Mouse (Mus musculus) forebrain, embryonic 12.5 days (tissue): ENCODE results near the gene Rbms3. TPM values are rescaled to one million over a fixed set of nuclear protein-coding genes. Genes with fewer than 3 reads are reported as not detected.

ENCODE experiments used
- ATAC-seq: fragments of 200-750 bp; cut with Nextera tagmentation; 2 replicates; pipeline ENCODE4 v1.8.0; 2017; ENCODE audit warnings: moderate TSS enrichment; ENCODE audit not compliant: low FRiP score
- H3K27ac ChIP-seq: fragments of 300-500 bp; sonication (generic); 2 replicates; pipeline ENCODE4 v1.5.1; 2016; ENCODE audit warnings: mild to moderate bottlenecking
- H3K27me3 ChIP-seq: fragments of 300-500 bp; sonication (generic); 2 replicates; pipeline ENCODE4 v1.6.1; 2016; ENCODE audit warnings: mild to moderate bottlenecking
- H3K36me3 ChIP-seq: fragments of 300-500 bp; sonication (generic); replicated peaks from 2 replicates; pipeline ENCODE4 v1.6.1; 2016; ENCODE audit warnings: mild to moderate bottlenecking
- H3K4me1 ChIP-seq: fragments of 300-500 bp; sonication (generic); 2 replicates; pipeline ENCODE4 v1.6.1; 2016
- H3K4me2 ChIP-seq: fragments of 300-500 bp; sonication (generic); 2 replicates; pipeline ENCODE4 v1.6.1; 2016; ENCODE audit warnings: mild to moderate bottlenecking, moderate library complexity
- H3K4me3 ChIP-seq: fragments of 300-500 bp; sonication (generic); replicated peaks from 2 replicates; pipeline ENCODE4 v1.5.1; 2016; ENCODE audit warnings: mild to moderate bottlenecking
- H3K9ac ChIP-seq: fragments of 300-500 bp; sonication (generic); 2 replicates; pipeline ENCODE4 v1.6.1; 2016; ENCODE audit warnings: mild to moderate bottlenecking
- H3K9me3 ChIP-seq: fragments of 300-500 bp; sonication (generic); 2 replicates; pipeline ENCODE4 v1.6.1; 2016
- WGBS: fragments of 180-500 bp; shearing (Covaris S2); methylation state at CpG from one replicate; pipeline ENCODE4 v1.1.7; 2016; 5-methylcytosine and 5-hydroxymethylcytosine counted together
- polyA plus RNA-seq: library from polyadenylated mRNA; unstranded; fragments of >200 nt; fragmentation: Nextera tagmentation; extraction: Ambion mirVana; gene quantifications from 2 replicates; pipeline ENCODE4 v1.2.1, GENCODE M21; 2016

Gene Rbms3
- polyA plus RNA-seq, 1 experiment from 2014 or later = 14.1 TPM

DNA sequence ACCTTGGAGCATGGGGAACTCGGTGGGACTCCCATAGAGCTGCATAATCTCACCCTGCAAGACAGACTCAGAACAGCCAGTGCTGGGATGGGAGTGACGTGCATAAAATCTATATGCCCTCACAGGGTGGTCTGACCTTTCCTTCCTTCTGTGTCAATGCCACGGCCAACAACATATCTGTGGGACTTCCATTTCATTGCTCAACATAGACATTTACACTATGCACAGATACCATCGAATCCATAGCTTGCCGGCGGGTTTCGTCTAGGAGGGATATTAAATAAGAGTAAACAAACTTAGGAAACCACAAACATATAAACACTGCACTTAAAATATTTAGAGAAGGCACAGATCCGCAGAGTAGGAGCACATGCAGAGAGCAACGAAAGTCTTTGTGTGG lies 684.0 kb downstream of the Rbms3 start:
- H3K27me3 ChIP-seq = no peaks in the 10 kb centered on the region
- H3K4me2 ChIP-seq = no peak overlapping the region
- WGBS = 94% methylated on average over 9 of the region's 9 CpGs
- H3K27ac ChIP-seq = no peak overlapping the region
- no peaks in the 10 kb centered on the region for H3K36me3 ChIP-seq
- no peaks in the 10 kb centered on the region; the same call in 1 of the 2 replicates for H3K4me1 ChIP-seq
- no peak overlapping the region for H3K9ac ChIP-seq
- ATAC-seq = no peak
- H3K4me3 ChIP-seq = no peak overlapping the region
- no peaks in the 10 kb centered on the region for H3K9me3 ChIP-seq

DNA sequence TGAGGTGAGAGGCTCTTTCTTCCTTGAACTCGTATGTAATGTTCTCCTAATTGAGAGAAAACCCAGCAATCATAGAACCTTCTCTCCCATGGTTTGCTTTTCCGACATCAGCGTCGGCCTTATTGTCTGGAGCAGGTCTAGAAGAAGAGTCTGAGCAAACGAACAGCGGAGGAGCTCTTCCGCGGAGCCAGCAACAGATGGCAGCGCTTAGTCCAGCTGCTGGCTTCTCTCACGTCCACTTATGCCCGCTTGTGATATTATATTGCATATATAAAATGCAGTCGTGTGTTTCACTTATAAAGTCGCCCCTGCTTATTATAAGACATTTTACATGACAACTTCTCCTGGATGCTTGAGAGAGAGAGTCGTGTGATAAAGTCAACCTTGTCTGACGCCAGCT lies 685.8 kb downstream of the Rbms3 start:
- H3K27me3 ChIP-seq = no peaks in the 10 kb centered on the region; the same call in 1 of the 2 replicates
- H3K9ac ChIP-seq = no peak overlapping the region
- H3K4me3 ChIP-seq = no peak overlapping the region
- H3K4me1 ChIP-seq = no peaks in the 10 kb centered on the region; the same call in 1 of the 2 replicates
- no peak overlapping the region for H3K27ac ChIP-seq
- WGBS = 90% methylated on average over 15 of the region's 15 CpGs
- H3K36me3 ChIP-seq = no peaks in the 10 kb centered on the region
- H3K4me2 ChIP-seq = no peak overlapping the region
- H3K9me3 ChIP-seq = no peaks in the 10 kb centered on the region
- ATAC-seq = no peak

DNA sequence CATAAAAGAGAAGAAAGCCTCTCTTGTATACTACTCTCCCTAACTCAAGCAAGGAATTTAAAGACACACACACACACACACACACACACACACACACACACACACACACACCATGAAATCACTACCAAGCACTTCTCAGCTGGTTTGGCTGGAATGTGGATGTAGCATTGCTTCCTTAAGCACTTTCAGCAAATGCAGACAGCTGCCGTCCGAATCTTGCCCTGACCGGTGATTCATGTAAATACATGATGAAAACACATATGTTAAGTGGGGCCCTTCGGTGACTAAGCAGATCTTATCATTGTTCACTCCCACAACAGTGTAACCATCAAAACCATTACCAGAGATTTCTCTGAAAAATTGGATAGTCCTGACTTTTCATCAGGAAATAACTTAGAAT lies 688.6 kb downstream of the Rbms3 start:
- Histone ChIP-seq H3K4me2 (no peak overlapping the region), H3K9ac (no peak overlapping the region), H3K36me3 (no peaks in the 10 kb centered on the region), H3K4me1 (no peaks in the 10 kb centered on the region; the same call in 1 of the 2 replicates), H3K9me3 (no peaks in the 10 kb centered on the region), H3K4me3 (no peak overlapping the region), H3K27me3 (no peaks in the 10 kb centered on the region; the same call in 1 of the 2 replicates), H3K27ac (no peak overlapping the region)
- WGBS = 77% methylated on average over 4 of the region's 4 CpGs
- ATAC-seq = no peak

GRCm38 (mm10) chr9:116940693-116941092 lies 689.0 kb downstream of the Rbms3 start:
- no peaks in the 10 kb centered on the region for H3K9me3 ChIP-seq
- H3K4me2 ChIP-seq = no peak overlapping the region
- no peak overlapping the region for H3K9ac ChIP-seq
- 74% methylated on average over 8 of the region's 8 CpGs for WGBS
- H3K27ac ChIP-seq = no peak overlapping the region
- H3K27me3 ChIP-seq = no peaks in the 10 kb centered on the region; the same call in 1 of the 2 replicates
- H3K4me3 ChIP-seq = no peak overlapping the region
- no peaks in the 10 kb centered on the region for H3K36me3 ChIP-seq
- no peaks in the 10 kb centered on the region; the same call in 1 of the 2 replicates for H3K4me1 ChIP-seq
- ATAC-seq = no peak

DNA sequence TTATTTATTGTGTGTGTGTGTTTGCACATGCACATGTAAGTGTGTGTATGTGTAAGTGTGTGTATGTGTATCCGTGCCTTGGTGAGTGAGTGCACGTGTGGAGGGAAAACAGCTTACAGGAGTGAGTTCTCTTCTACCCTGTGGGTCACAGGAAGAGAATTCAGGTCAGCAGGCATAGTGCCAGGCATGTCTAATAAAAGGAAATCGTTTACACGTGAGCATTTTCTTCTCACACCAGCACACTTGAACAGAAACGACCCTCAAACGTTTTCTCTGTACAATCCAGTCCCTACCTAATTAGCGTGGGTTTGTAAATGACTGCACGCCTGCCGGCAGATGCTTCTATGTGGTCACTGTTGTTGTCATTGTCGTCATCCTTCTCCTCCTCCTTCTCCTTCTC lies 701.4 kb downstream of the Rbms3 start:
- Histone ChIP-seq H3K4me3 (no peak overlapping the region), H3K9ac (no peak overlapping the region), H3K36me3 (no peaks in the 10 kb centered on the region), H3K27ac (no peak overlapping the region), H3K27me3 (peaks cover 44% of the 10 kb centered on the region), H3K9me3 (no peaks in the 10 kb centered on the region), H3K4me1 (peaks cover 5% of the 10 kb centered on the region; the same call in 1 of the 2 replicates), H3K4me2 (no peak overlapping the region)
- no peak for ATAC-seq
- 20% methylated on average over 10 of the region's 10 CpGs for WGBS

- Histone ChIP-seq H3K9me3 (no peaks in the 10 kb centered on the region), H3K4me1 (peaks cover 12% of the 10 kb centered on the region)
Observed at GRCm38 (mm10) chr9:116923151-116923550, 706.6 kb downstream of the Rbms3 start.

DNA sequence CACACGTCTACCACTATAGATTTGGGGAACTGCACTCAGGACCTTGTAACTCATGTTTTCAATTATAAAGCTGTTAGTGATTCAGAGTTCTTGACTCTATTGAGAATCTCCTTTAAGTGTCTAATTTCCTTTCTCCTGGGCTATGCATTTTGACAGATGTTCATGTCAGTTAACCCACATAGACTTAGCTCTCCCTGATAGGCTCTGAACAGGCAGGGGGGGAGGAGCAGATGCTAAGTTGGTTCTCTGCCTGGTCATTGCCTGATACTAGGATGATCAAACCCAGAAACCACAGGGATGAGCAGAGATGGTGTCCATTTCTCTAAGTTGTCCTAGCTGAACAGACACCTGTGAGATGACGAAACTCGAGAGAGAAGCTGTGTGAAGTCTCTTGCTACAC lies 707.2 kb downstream of the Rbms3 start:
- H3K4me2 ChIP-seq = no peak overlapping the region
- H3K27ac ChIP-seq = no peak overlapping the region
- WGBS = 72% methylated on average over 3 of the region's 3 CpGs
- no peak overlapping the region for H3K4me3 ChIP-seq
- no peak for ATAC-seq
- no peaks in the 10 kb centered on the region for H3K9me3 ChIP-seq
- H3K27me3 ChIP-seq = peaks cover 77% of the 10 kb centered on the region
- no peaks in the 10 kb centered on the region for H3K36me3 ChIP-seq
- H3K4me1 ChIP-seq = peaks cover 12% of the 10 kb centered on the region
- H3K9ac ChIP-seq = no peak overlapping the region

More at GRCm38 (mm10) chr9:116923151-116923550, 706.6 kb downstream of the Rbms3 start:
- Histone ChIP-seq H3K9ac (no peak overlapping the region), H3K27ac (no peak overlapping the region), H3K4me2 (no peak overlapping the region), H3K4me3 (no peak overlapping the region), H3K27me3 (peaks cover 71% of the 10 kb centered on the region), H3K36me3 (no peaks in the 10 kb centered on the region)
- 84% methylated on average over 8 of the region's 8 CpGs for WGBS
- ATAC-seq = no peak

- Histone ChIP-seq H3K9ac (no peak overlapping the region), H3K9me3 (no peaks in the 10 kb centered on the region), H3K4me2 (no peak overlapping the region), H3K36me3 (no peaks in the 10 kb centered on the region), H3K4me3 (no peak overlapping the region), H3K4me1 (peaks cover 12% of the 10 kb centered on the region), H3K27ac (0 out of 2 replicates have a peak overlapping the region, but pooled peaks have one; percentile 25), H3K27me3 (peaks cover 83% of the 10 kb centered on the region)
- peak; percentile 94 for ATAC-seq
- 9% methylated on average over 12 of the region's 12 CpGs for WGBS
Observed at GRCm38 (mm10) chr9:116919441-116920019, 710.2 kb downstream of the Rbms3 start.

DNA sequence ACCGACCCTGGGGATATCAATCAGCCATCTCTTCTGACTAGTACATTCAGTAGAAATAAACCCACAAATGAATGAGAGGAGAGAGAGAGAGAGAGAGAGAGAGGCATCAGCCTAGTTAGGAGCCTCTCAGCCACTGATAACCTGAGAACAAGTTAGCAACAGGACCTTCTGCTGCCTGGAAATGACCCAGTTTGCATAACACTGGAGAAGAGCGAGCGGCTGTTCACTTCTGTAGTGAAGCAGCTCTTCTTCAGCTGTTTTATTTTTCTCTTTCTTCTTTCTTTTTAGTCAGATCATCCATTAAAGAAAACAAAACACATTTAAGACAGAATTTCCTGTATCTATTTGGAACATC lies 717.2 kb downstream of the Rbms3 start:
- 41% methylated on average over 3 of the region's 3 CpGs for WGBS
- no peak overlapping the region for H3K27ac ChIP-seq
- no peak overlapping the region for H3K9ac ChIP-seq
- no peaks in the 10 kb centered on the region for H3K9me3 ChIP-seq
- H3K4me1 ChIP-seq = 0 out of 2 replicates have a peak, but pooled peaks cover 8% of the 10 kb centered on the region
- H3K27me3 ChIP-seq = peaks cover 32% of the 10 kb centered on the region
- no peak overlapping the region for H3K4me2 ChIP-seq
- H3K36me3 ChIP-seq = no peaks in the 10 kb centered on the region
- no peak for ATAC-seq
- H3K4me3 ChIP-seq = no peak overlapping the region

- Histone ChIP-seq H3K4me2 (no peak overlapping the region), H3K4me1 (0 out of 2 replicates have a peak, but pooled peaks cover 8% of the 10 kb centered on the region), H3K9me3 (no peaks in the 10 kb centered on the region), H3K9ac (no peak overlapping the region), H3K4me3 (no peak overlapping the region), H3K27ac (no peak overlapping the region), H3K36me3 (no peaks in the 10 kb centered on the region), H3K27me3 (peaks cover 29% of the 10 kb centered on the region)
- no peak for ATAC-seq
- WGBS = 12% methylated on average over 2 of the region's 2 CpGs
Observed at GRCm38 (mm10) chr9:116911781-116912492, 717.8 kb downstream of the Rbms3 start.

DNA sequence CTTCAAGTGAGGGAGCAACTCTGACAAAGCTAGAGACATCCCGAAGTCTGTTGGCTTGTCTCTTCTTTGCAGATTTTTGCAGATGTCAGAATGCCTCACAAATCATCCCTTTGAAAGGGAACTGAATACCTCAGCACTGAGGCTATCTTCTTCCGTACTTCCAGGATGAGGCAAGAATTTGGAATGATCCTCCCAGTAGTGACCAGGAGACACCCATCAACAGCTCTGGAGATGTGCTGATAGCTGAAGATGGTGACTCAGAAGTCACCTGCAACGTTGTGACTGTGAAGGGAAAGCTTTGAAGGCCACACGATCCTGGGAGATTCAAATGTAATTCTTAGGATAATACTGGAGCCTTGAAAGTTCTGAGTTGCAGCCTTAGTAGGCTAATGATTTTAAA lies 720.2 kb downstream of the Rbms3 start:
- no peak overlapping the region for H3K4me3 ChIP-seq
- no peak overlapping the region for H3K27ac ChIP-seq
- peaks cover 13% of the 10 kb centered on the region; the same call in 1 of the 2 replicates for H3K4me1 ChIP-seq
- WGBS = 81% methylated on average over 4 of the region's 4 CpGs
- no peak overlapping the region for H3K9ac ChIP-seq
- peaks cover 5% of the 10 kb centered on the region; the same call in 1 of the 2 replicates for H3K27me3 ChIP-seq
- H3K9me3 ChIP-seq = no peaks in the 10 kb centered on the region
- H3K36me3 ChIP-seq = no peaks in the 10 kb centered on the region
- ATAC-seq = no peak
- no peak overlapping the region for H3K4me2 ChIP-seq

- H3K36me3 ChIP-seq = no peaks in the 10 kb centered on the region
- H3K9ac ChIP-seq = no peak overlapping the region
- H3K4me1 ChIP-seq = peaks cover 5% of the 10 kb centered on the region; the same call in 1 of the 2 replicates
- H3K27ac ChIP-seq = no peak overlapping the region
- no peak overlapping the region for H3K4me2 ChIP-seq
- no peaks in the 10 kb centered on the region for H3K27me3 ChIP-seq
- WGBS = 70% methylated on average over 4 of the region's 4 CpGs
- H3K4me3 ChIP-seq = no peak overlapping the region
- ATAC-seq = no peak
- H3K9me3 ChIP-seq = no peaks in the 10 kb centered on the region
Observed at GRCm38 (mm10) chr9:116906955-116907354, 722.8 kb downstream of the Rbms3 start.

- H3K27me3 ChIP-seq = no peaks in the 10 kb centered on the region
- no peaks in the 10 kb centered on the region for H3K9me3 ChIP-seq
- no peak overlapping the region for H3K27ac ChIP-seq
- no peak overlapping the region for H3K4me2 ChIP-seq
- 52% methylated on average over 2 of the region's 2 CpGs for WGBS
- H3K36me3 ChIP-seq = no peaks in the 10 kb centered on the region
- H3K4me1 ChIP-seq = peaks cover 5% of the 10 kb centered on the region; the same call in 1 of the 2 replicates
- no peak; the same call in 1 of the 2 replicates for ATAC-seq
- H3K9ac ChIP-seq = no peak overlapping the region
- H3K4me3 ChIP-seq = no peak overlapping the region
Observed at GRCm38 (mm10) chr9:116905646-116906045, 724.1 kb downstream of the Rbms3 start.
